8 mouse cellular contexts compared by ENCODE assay signal in genomic region chr7:107665586-107666261, GRCm38 (mm10). TPM values are rescaled to one million over a fixed set of nuclear protein-coding genes. Genes with fewer than 3 reads are reported as not detected.
DNase-seq lines count a peak whose midpoint lies in the region; ATAC-seq and TF ChIP-seq lines count a peak whose summit lies in the region.

No protein-coding gene starts in this region.

- DNase-seq in brain, embryonic 14.5 days (ENCODE audit: low read depth): peak; percentile 83
- DNase-seq in embryo, embryonic 11 days: peak; percentile 62
- peak; percentile 23 to 50 for DNase-seq in gastrocnemius, postnatal 36 days
- DNase-seq in hindbrain, postnatal 0 days (ENCODE audit: low spot score): peak; percentile 45
- peak; percentile 43 for DNase-seq in left cerebral cortex, postnatal 4 days
- DNase-seq in midbrain, embryonic 11.5 days (ENCODE audit: low spot score, missing footprints): peak; percentile 92
- DNase-seq in adrenal gland, postnatal 4 days (ENCODE audit: low spot score in 2 of 2): no peak

- H3K36me3 ChIP-seq in hindbrain, postnatal 0 days (ENCODE audit: insufficient read depth, low read length): no peaks in the 10 kb centered on the region
- H3K36me3 ChIP-seq in midbrain, embryonic 11.5 days (ENCODE audit: control insufficient read depth, insufficient read depth, low read length): no peaks in the 10 kb centered on the region
- no peaks in the 10 kb centered on the region for H3K36me3 ChIP-seq in testis, adult 2 months (ENCODE audit: control insufficient read depth, insufficient read depth, low read length)

- no peaks in the 10 kb centered on the region for H3K9me3 ChIP-seq in hindbrain, postnatal 0 days (ENCODE audit: low read length)
- no peaks in the 10 kb centered on the region for H3K9me3 ChIP-seq in midbrain, embryonic 11.5 days (ENCODE audit: control insufficient read depth, low read length)

- H3K27me3 ChIP-seq in hindbrain, postnatal 0 days (ENCODE audit: insufficient read depth, low read length): no peaks in the 10 kb centered on the region
- H3K27me3 ChIP-seq in midbrain, embryonic 11.5 days (ENCODE audit: control insufficient read depth, insufficient read depth, low read length): no peaks in the 10 kb centered on the region
- H3K27me3 ChIP-seq in testis, adult 2 months (ENCODE audit: control insufficient read depth, insufficient read depth, low read length): no peaks in the 10 kb centered on the region

- TF ChIP-seq POLR2A in brain, embryonic 14.5 days (IDR thresholded peaks at IDR 0.05; ENCODE audit: borderline replicate concordance, extremely low read depth, insufficient read depth, insufficient read length, poor library complexity, severe bottlenecking): no peak
- TF ChIP-seq POLR2A in testis, adult 2 months (IDR thresholded peaks at IDR 0.05; ENCODE audit: control insufficient read depth, low read depth, low read length): no peak

- 11% methylated on average over 9 of the region's 9 CpGs for WGBS in hindbrain, postnatal 0 days
- 14% methylated on average over 9 of the region's 9 CpGs for WGBS in midbrain, embryonic 11.5 days

- H3K4me3 ChIP-seq in hindbrain, postnatal 0 days (ENCODE audit: low read length): peak overlapping the region; percentile 27
- H3K4me3 ChIP-seq in midbrain, embryonic 11.5 days (ENCODE audit: low read depth, low read length): no peak overlapping the region; the same call in 1 of the 2 replicates
- H3K4me3 ChIP-seq in testis, adult 2 months (ENCODE audit: control insufficient read depth, low read depth, low read length): peak overlapping the region; percentile 2

- TF ChIP-seq CTCF in brain, embryonic 14.5 days (IDR thresholded peaks at IDR 0.05; ENCODE audit: borderline replicate concordance, extremely low read depth, insufficient read depth, insufficient read length): no peak
- TF ChIP-seq CTCF in hindbrain, postnatal 0 days (IDR thresholded peaks at IDR 0.05; ENCODE audit: low read depth): no peak
- TF ChIP-seq CTCF in testis, adult 2 months (IDR thresholded peaks at IDR 0.05; ENCODE audit: control insufficient read depth, insufficient read depth, insufficient replicate concordance, low read depth, low read length): no peak

- ATAC-seq in hindbrain, postnatal 0 days: peak; percentile 68
- peak; percentile 25 for ATAC-seq in midbrain, embryonic 11.5 days (ENCODE audit: low FRiP score)

- intact Hi-C loops in gastrocnemius, postnatal 36 days (cut with DNase I): loop anchor here (2.0 kb wide), 1 partner anchor 81 kb away; no protein-coding TSS in a partner anchor
- intact Hi-C loops in left cerebral cortex, postnatal 4 days (cut with DNase I): no loop called here

- H3K27ac ChIP-seq in hindbrain, postnatal 0 days: peak overlapping the region; percentile 72
- H3K27ac ChIP-seq in midbrain, embryonic 11.5 days (ENCODE audit: low read depth, low read length): peak overlapping the region; percentile 8; the same call in 1 of the 2 replicates
- peak overlapping the region; percentile 41 for H3K27ac ChIP-seq in testis, adult 2 months (ENCODE audit: control insufficient read depth, insufficient read depth, low read depth, low read length)

- H3K9ac ChIP-seq in hindbrain, postnatal 0 days (replicated peaks; ENCODE audit: low read length): peak overlapping the region; percentile 40
- H3K9ac ChIP-seq in midbrain, embryonic 11.5 days (ENCODE audit: low read length): peak overlapping the region; percentile 48

- peak overlapping the region; percentile 46 for H3K4me2 ChIP-seq in hindbrain, postnatal 0 days (ENCODE audit: low read depth, low read length)
- H3K4me2 ChIP-seq in midbrain, embryonic 11.5 days: peak overlapping the region; percentile 25; the same call in 1 of the 2 replicates

- H3K4me1 ChIP-seq in hindbrain, postnatal 0 days (ENCODE audit: insufficient read depth, low read length): peaks cover 10% of the 10 kb centered on the region; the same call in 1 of the 2 replicates
- H3K4me1 ChIP-seq in midbrain, embryonic 11.5 days (ENCODE audit: control insufficient read depth, insufficient read depth, low read length): peaks cover 26% of the 10 kb centered on the region
- no peaks in the 10 kb centered on the region for H3K4me1 ChIP-seq in testis, adult 2 months (ENCODE audit: control insufficient read depth, insufficient read depth, low read length)

RNA-seq across cellular contexts. Expression of gene 5330417H12Rik, which starts 40.8 kb away (rescaled TPM):
- not detected in 2 replicates for polyA plus RNA-seq in brain, embryonic 14.5 days (2012; rRNA removed)
- not detected for total RNA-seq in gastrocnemius, postnatal 36 days (2021)
- total RNA-seq in hindbrain, postnatal 0 days (2014; rRNA removed): not detected in 2 replicates
- polyA plus RNA-seq in hindbrain, postnatal 0 days (2015; fragmentation: Nextera tagmentation; extraction: Ambion mirVana): not detected in 2 replicates
- total RNA-seq in left cerebral cortex, postnatal 4 days (2021): not detected
- not detected in 2 replicates for polyA plus RNA-seq in midbrain, embryonic 11.5 days (2014; fragmentation: Nextera tagmentation; extraction: Ambion mirVana)
- polyA plus RNA-seq in testis, adult 2 months (2012; rRNA removed): not detected in 2 replicates
- total RNA-seq in adrenal gland, postnatal 4 days (2021): not detected

Comparison
In these comparisons a context has a peak if more than half of its experiments do, and no peak if none do; other contexts are left out.
1. DNase-seq: peak in brain, embryonic 14.5 days (single experiment), embryo, embryonic 11 days (single experiment), gastrocnemius, postnatal 36 days (2 of 2), hindbrain, postnatal 0 days (single experiment), left cerebral cortex, postnatal 4 days (single experiment) and midbrain, embryonic 11.5 days (single experiment); none in adrenal gland, postnatal 4 days (0 of 2).
2. H3K27ac ChIP-seq: peak in every context shown above with its lines; median percentile 72 in hindbrain, postnatal 0 days; 41 in testis, adult 2 months; 8 in midbrain, embryonic 11.5 days.